Mouse (Mus musculus) liver, postnatal 0 days (tissue): Measurements from ENCODE around the gene Prkcd.

ENCODE experiments used
- CTCF ChIP-seq: sonication (generic); IDR thresholded peaks from 2 replicates; pipeline ENCODE4 v1.5.1; 2016; ENCODE audit warnings: antibody characterized with exemption, low read depth
- EP300 ChIP-seq: IDR thresholded peaks from 2 replicates; pipeline ENCODE4 v1.6.1; 2016; ENCODE audit warnings: antibody characterized with exemption, low read depth, mild to moderate bottlenecking

DNA sequence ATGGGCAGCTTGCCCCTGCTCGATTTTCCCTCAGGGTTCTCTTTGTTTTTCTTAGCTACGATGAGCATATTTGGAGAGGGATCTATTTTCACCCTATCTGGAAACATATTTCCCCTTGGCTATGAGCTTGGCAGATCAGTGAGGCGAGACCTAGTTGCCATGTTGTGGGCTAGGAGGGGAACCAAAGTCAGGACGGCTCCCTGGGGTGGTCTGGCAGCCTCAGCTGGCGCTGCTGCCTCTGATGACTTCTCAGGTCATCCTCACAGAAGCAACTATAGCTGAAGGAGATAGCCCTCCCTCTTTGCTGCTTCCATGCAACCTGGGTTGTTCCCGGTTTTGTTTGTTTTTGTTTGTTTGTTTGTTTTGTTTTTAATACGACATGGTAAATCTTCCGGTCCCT lies 19.1 kb upstream of the Prkcd start:
- TF ChIP-seq CTCF (no peak), EP300 (no peak)
